In genomic region chr14:105676646-105676930, GRCm38 (mm10) we compare ENCODE assay signal across 10 mouse cellular contexts.
DNase-seq lines count a peak whose midpoint lies in the region; ATAC-seq and TF ChIP-seq lines count a peak whose summit lies in the region.
"Had no signal": no experiment of that assay in that cellular context is flagged by ENCODE, and none has a peak within 500 bp of the region (broad histone marks: within the 10 kb centered on the region; RNA-seq: fewer than 3 reads in every experiment).

No protein-coding gene starts in this region.

- no peaks in the 10 kb centered on the region for H3K27me3 ChIP-seq in heart, embryonic 16.5 days (ENCODE audit: control insufficient read depth, insufficient read depth, low read length)
- 0 out of 2 replicates have a peak, but pooled peaks cover 3% of the 10 kb centered on the region for H3K27me3 ChIP-seq in midbrain, embryonic 13.5 days
- no peaks in the 10 kb centered on the region for H3K27me3 ChIP-seq in thymus, adult 2 months (ENCODE audit: control insufficient read depth, insufficient read depth, low read length)
- H3K27me3 ChIP-seq: embryonic facial prominence, embryonic 15.5 days had no signal

- no peak for TF ChIP-seq POLR2A in thymus, adult 2 months (IDR thresholded peaks at IDR 0.05; ENCODE audit: control insufficient read depth, extremely low read depth, insufficient read depth, low read length, poor library complexity)

- peaks cover 14% of the 10 kb centered on the region for H3K4me1 ChIP-seq in heart, embryonic 16.5 days (ENCODE audit: control insufficient read depth, insufficient read depth, low read length)
- peaks cover 14% of the 10 kb centered on the region for H3K4me1 ChIP-seq in midbrain, embryonic 13.5 days (replicated peaks)
- no peaks in the 10 kb centered on the region for H3K4me1 ChIP-seq in thymus, adult 2 months (replicated peaks; ENCODE audit: control insufficient read depth, insufficient read depth, low read length)

- peak overlapping the region; percentile 58 for H3K4me2 ChIP-seq in heart, embryonic 16.5 days (ENCODE audit: low read depth, low read length)
- 0 out of 2 replicates have a peak overlapping the region, but pooled peaks have one; percentile 2 for H3K4me2 ChIP-seq in midbrain, embryonic 13.5 days (replicated peaks)
- H3K4me2 ChIP-seq: embryonic facial prominence, embryonic 15.5 days had no signal

- DNase-seq in adrenal gland, adult (ENCODE audit: inconsistent age in 2 of 2, low spot score in 1 of 2): peak; percentile 45 to 89
- DNase-seq in adrenal gland, postnatal 25 days: no peak
- DNase-seq in layer of hippocampus, postnatal 14 days (ENCODE audit: low spot score in 2 of 2): peak; percentile 26 to 46
- DNase-seq in layer of hippocampus, adult 8-10 months (ENCODE audit: low spot score in 2 of 2): no peak
- no peak for DNase-seq in thymus, adult 2 months
- DNase-seq in retina, embryonic 14.5 days (ENCODE audit: low spot score): no peak

- peak overlapping the region; percentile 22 for H3K4me3 ChIP-seq in heart, embryonic 16.5 days (ENCODE audit: low read length)
- H3K4me3 ChIP-seq in midbrain, embryonic 13.5 days (replicated peaks): no peak overlapping the region
- no peak overlapping the region for H3K4me3 ChIP-seq in thymus, adult 2 months (ENCODE audit: control insufficient read depth, insufficient read depth, low read length)
- H3K4me3 ChIP-seq: embryonic facial prominence, embryonic 15.5 days had no signal

- H3K9me3 ChIP-seq in heart, embryonic 16.5 days (replicated peaks; ENCODE audit: control insufficient read depth, low read length): no peaks in the 10 kb centered on the region
- no peaks in the 10 kb centered on the region for H3K9me3 ChIP-seq in midbrain, embryonic 13.5 days
- H3K9me3 ChIP-seq: embryonic facial prominence, embryonic 15.5 days had no signal

- no peak overlapping the region for H3K9ac ChIP-seq in heart, embryonic 16.5 days (ENCODE audit: low read length)
- H3K9ac ChIP-seq in midbrain, embryonic 13.5 days (replicated peaks): no peak overlapping the region
- H3K9ac ChIP-seq: embryonic facial prominence, embryonic 15.5 days; liver, embryonic 14.5 days had no signal

- peak overlapping the region; percentile 23; the same call in 1 of the 2 replicates for H3K27ac ChIP-seq in heart, embryonic 16.5 days (ENCODE audit: low read length)
- H3K27ac ChIP-seq in midbrain, embryonic 13.5 days: no peak overlapping the region
- H3K27ac ChIP-seq in thymus, adult 2 months (ENCODE audit: control insufficient read depth, insufficient read depth, low read length): no peak overlapping the region
- H3K27ac ChIP-seq: liver, embryonic 14.5 days had no signal

- no peaks in the 10 kb centered on the region for H3K36me3 ChIP-seq in heart, embryonic 16.5 days (ENCODE audit: control insufficient read depth, insufficient read depth)
- H3K36me3 ChIP-seq in midbrain, embryonic 13.5 days: no peaks in the 10 kb centered on the region
- no peaks in the 10 kb centered on the region for H3K36me3 ChIP-seq in thymus, adult 2 months (ENCODE audit: control insufficient read depth, insufficient read depth, low read length)
- H3K36me3 ChIP-seq: embryonic facial prominence, embryonic 15.5 days had no signal

- 13% methylated on average over 4 of the region's 4 CpGs for WGBS in heart, embryonic 16.5 days
- 5% methylated on average over 4 of the region's 4 CpGs for WGBS in midbrain, embryonic 13.5 days
- WGBS in thymus, adult 2 months: 54% methylated on average over 4 of the region's 4 CpGs

- TF ChIP-seq CTCF in thymus, adult 2 months (IDR thresholded peaks at IDR 0.05; ENCODE audit: borderline replicate concordance, control insufficient read depth, extremely low read depth, insufficient read depth, low read length, poor library complexity): no peak

- no peak for ATAC-seq in heart, embryonic 16.5 days (replicated peaks; ENCODE audit: extremely low read depth, insufficient read depth, low FRiP score)
- no peak for ATAC-seq in midbrain, embryonic 13.5 days

Comparison
In these comparisons a context has a peak if more than half of its experiments do, and no peak if none do; other contexts are left out.
1. DNase-seq: peak in adrenal gland, adult (2 of 2) and layer of hippocampus, postnatal 14 days (2 of 2); none in adrenal gland, postnatal 25 days (single experiment), layer of hippocampus, adult 8-10 months (0 of 2), thymus, adult 2 months (single experiment) and retina, embryonic 14.5 days (single experiment).